Mouse (Mus musculus): ENCODE measurements around the gene Grik1. TPM values are rescaled to one million over a fixed set of nuclear protein-coding genes. Genes with fewer than 3 reads are reported as not detected.

Gene Grik1
- total RNA-seq, 2 experiments from 2014 or later = 12.7 to 14.6 TPM

- Histone ChIP-seq H3K27ac (no peak overlapping the region), H3K4me3 (no peak overlapping the region)
- DNase-seq (ENCODE audit: low spot score in 2 of 2) = no peak
- TF ChIP-seq CTCF (conservative IDR thresholded peaks at IDR 0.05) = no peak
These were observed 436.5 kb downstream of the Grik1 start for GRCm38 (mm10) chr16:87853451-87854085.

GRCm38 (mm10) chr16:87851550-87851949 is 438.5 kb downstream of the Grik1 start:
- H3K4me3 ChIP-seq = no peak overlapping the region
- TF ChIP-seq CTCF (conservative IDR thresholded peaks at IDR 0.05) = no peak
- H3K27ac ChIP-seq = no peak overlapping the region
- no peak for DNase-seq (ENCODE audit: low spot score in 2 of 2)

- TF ChIP-seq CTCF (conservative IDR thresholded peaks at IDR 0.05) = no peak
- no peak overlapping the region for H3K4me3 ChIP-seq
- DNase-seq (ENCODE audit: low spot score in 2 of 2) = no peak
- no peak overlapping the region for H3K27ac ChIP-seq
These were observed 441.3 kb downstream of the Grik1 start for GRCm38 (mm10) chr16:87848799-87849198.

Other genes starting within 250 kb of the Grik1 start
- gene Cldn17, start 216.7 kb upstream of the Grik1 start, total RNA-seq (2021) = not detected